Mouse (Mus musculus): ENCODE measurements around the gene Olfr987. TPM values are rescaled to one million over a fixed set of nuclear protein-coding genes. Genes with fewer than 3 reads are reported as not detected.
"Not testable (repeated sequence)": the region's sequence is repeated elsewhere in the genome, so short reads cannot be mapped to it uniquely, and the experiment has no call there.

Gene Olfr987
- not detected for total RNA-seq (2021)

- intact Hi-C loops (cut with DNase I); DNase-seq (ENCODE audit: low spot score): not testable (repeated sequence)
These were observed at the start of gene Olfr987 for GRCm38 (mm10) chr2:85339215-85339614. Olfr987 (minus strand) TSS chr2:85339315.

GRCm38 (mm10) chr2:85363127-85363526, 24.0 kb upstream of the Olfr987 start, which contains the start of gene Olfr988:
Olfr988 (minus strand) TSS chr2:85363227.
- intact Hi-C loops (cut with DNase I); DNase-seq (ENCODE audit: low spot score): not testable (repeated sequence)

- intact Hi-C loops (cut with DNase I), result no loop called here
- no peak for DNase-seq (ENCODE audit: low spot score)
These were observed 857 bp upstream of the Olfr987 start for GRCm38 (mm10) chr2:85339972-85340371.

- intact Hi-C loops (cut with DNase I), result no loop called here
- DNase-seq (ENCODE audit: low spot score), result no peak
These were observed 20.0 kb downstream of the Olfr987 start for GRCm38 (mm10) chr2:85319106-85319505.

GRCm38 (mm10) chr2:85285406-85285805, 53.7 kb downstream of the Olfr987 start:
- no peak for DNase-seq (ENCODE audit: low spot score)
- intact Hi-C loops (cut with DNase I), result loop anchor here (10.0 kb wide), 1 partner anchor 239 kb away; no protein-coding TSS in a partner anchor

- intact Hi-C loops (cut with DNase I), result loop anchor here (10.0 kb wide), 1 partner anchor 240 kb away; no protein-coding TSS in a partner anchor
- no peak for DNase-seq (ENCODE audit: low spot score)
These were observed 54.5 kb downstream of the Olfr987 start for GRCm38 (mm10) chr2:85284626-85285025.

GRCm38 (mm10) chr2:85283631-85284466, 55.3 kb downstream of the Olfr987 start:
- intact Hi-C loops (cut with DNase I), result loop anchor here (10.0 kb wide), 1 partner anchor 241 kb away; no protein-coding TSS in a partner anchor
- no peak for DNase-seq (ENCODE audit: low spot score)

GRCm38 (mm10) chr2:85281023-85281422, 58.1 kb downstream of the Olfr987 start:
- intact Hi-C loops (cut with DNase I), result loop anchor here (10.0 kb wide), 1 partner anchor 244 kb away; no protein-coding TSS in a partner anchor
- peak; percentile 31 for DNase-seq (ENCODE audit: low spot score)

Other genes with a start within 250 kb of the Olfr987 start
- 10 to 100 TPM; 48.6 to 54.3 TPM for gene Aplnr, start 203.1 kb downstream of the Olfr987 start, total RNA-seq (2021)
- gene Lrrc55, start 142.1 kb downstream of the Olfr987 start, total RNA-seq (2021), result 1 to 10 TPM; 1.6 to 2.8 TPM
- gene Olfr988, start 23.9 kb upstream of the Olfr987 start, total RNA-seq (2021), result not detected
- gene Olfr992, start 70.2 kb upstream of the Olfr987 start, total RNA-seq (2021), result not detected
- gene Olfr993, start 75.6 kb upstream of the Olfr987 start, total RNA-seq (2021), result not detected
- not detected for gene Olfr994, start 97.1 kb upstream of the Olfr987 start, total RNA-seq (2021)
- gene Olfr995, start 104.3 kb upstream of the Olfr987 start, total RNA-seq (2021), result not detected
- not detected for gene 4833423E24Rik, start 179.7 kb upstream of the Olfr987 start, total RNA-seq (2021)
- not detected for gene Olfr996, start 239.9 kb upstream of the Olfr987 start, total RNA-seq (2021)
- not detected for gene Olfr998, start 249.6 kb upstream of the Olfr987 start, total RNA-seq (2021)

All from heart, postnatal 25 days (tissue).